Mouse (Mus musculus) liver (tissue): ENCODE results near the gene Alg10b.
"Not testable (repeated sequence)": the region's sequence is repeated elsewhere in the genome, so short reads cannot be mapped to it uniquely, and the experiment has no call there.

Experiments used
- DNase-seq: peaks from one replicate; pipeline ENCODE4 v3.0.0-alpha.2; 2020; ENCODE audit warnings: mixed read lengths

Alg10b gene

DNA sequence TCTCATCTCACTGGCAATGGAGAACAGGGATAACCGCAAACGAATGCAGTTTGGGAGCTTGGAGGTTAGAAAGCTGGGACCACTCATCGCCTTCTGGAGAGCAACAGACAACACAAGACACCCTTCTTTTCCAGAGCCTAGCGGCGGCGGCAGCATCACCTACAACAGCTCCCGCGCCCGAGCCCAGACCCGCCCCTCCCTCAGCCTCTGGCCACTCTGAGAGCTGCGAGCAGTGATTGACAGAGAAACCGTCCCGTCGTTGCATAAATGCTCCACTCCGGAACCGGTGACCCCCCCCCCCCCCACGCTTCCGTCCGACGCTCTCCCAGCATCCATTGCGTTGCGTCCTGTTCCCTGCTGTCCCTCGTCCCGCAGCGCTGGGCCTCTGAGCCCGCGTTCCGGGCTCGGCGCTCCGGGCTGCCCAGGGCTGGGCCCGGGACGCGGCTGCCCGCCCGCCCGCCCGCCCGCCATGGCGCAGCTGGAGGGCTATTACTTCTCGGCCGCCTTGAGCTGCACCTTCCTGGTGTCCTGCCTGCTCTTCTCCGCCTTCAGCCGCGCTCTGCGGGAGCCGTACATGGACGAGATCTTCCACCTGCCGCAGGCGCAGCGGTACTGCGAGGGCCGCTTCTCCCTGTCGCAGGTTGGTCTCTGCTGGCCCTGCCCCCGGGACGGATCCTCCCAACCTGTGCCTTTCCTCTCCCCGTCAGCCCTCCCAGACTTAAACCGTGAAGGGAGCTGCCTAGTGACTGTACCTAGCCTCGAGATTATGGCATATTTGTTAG is at the start of gene Alg10b:
Gene Alg10b, plus strand, starts transcription at position 343 of the 782 bp plus-strand sequence.
- peak; percentile 93 for DNase-seq

DNA sequence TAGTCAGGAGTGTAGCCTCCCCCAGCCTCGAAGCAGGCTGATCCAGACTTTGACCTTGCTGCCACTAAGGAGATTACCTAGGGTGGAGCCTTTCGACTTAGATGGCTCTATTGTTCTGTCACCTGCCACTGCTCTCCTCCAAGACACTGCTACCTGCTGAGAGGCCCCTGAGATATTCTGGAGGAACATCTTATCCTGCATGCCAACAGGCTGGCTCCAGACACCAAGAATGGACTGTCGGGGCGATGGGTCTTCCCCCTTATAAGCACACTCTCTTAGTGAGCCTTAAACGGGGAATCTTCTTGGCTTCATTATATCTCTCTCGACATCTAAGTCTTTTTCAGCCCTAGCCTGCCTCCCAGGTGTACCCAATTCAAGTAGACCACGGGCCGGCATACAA is 41.0 kb upstream of the Alg10b start:
- not testable (repeated sequence) for DNase-seq

DNA sequence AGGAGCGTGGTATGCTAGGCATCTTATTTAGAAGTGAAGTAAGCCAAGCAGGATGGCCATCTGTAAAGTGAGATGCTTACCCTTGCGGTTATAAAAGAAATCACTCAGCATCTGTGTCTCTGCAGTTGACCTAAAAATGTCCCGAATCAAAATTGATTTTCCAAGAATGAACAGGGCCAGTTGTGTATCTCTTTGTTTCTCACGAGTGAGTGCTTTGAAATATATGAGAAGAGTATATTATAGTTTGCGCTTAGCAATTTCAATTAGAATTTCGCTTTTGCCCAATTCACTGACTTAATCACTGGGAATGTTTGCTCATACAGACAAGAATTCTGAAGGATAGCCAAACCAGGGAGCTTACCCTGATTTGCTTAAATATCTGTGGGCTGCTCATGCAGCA is 40.6 kb upstream of the Alg10b start:
- no peak for DNase-seq

DNA sequence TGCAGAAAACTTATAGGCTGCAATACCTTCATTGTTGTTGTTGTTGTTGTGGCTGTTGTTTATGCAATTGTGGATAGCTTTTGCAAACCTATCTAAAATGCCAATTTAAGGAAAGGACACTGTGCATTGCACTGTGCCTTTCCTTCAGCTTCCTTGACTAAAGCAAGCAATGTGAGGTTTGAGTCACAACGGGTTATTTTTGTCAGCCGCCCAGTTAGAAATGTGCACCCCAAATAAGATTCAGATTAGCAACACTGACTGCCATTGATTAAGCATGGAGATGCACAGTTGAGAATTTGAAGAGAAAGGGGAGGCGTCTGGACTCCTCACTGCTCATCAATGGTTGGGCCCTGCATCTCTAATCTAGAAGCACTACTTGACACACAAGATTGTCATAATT is 39.4 kb upstream of the Alg10b start:
- no peak for DNase-seq

DNA sequence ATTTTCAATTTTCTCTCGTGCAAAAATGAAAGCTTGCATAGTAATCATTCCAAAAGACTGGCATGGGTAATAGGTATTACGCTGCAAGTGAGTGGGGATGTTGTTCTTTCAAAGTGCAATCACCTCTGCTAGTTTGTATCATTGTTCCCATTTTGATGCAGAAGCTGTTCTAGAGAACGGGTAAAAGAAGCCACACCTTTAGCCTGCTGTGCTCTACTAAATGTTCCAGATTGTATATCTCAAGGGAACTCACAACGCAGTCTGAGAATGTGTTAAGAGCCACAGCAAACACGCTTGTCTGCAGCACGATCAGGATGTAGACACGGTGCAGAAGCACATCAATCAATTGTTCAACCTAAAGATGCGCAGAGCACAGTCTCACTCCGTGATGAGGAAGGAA is 34.6 kb upstream of the Alg10b start:
- no peak for DNase-seq

DNA sequence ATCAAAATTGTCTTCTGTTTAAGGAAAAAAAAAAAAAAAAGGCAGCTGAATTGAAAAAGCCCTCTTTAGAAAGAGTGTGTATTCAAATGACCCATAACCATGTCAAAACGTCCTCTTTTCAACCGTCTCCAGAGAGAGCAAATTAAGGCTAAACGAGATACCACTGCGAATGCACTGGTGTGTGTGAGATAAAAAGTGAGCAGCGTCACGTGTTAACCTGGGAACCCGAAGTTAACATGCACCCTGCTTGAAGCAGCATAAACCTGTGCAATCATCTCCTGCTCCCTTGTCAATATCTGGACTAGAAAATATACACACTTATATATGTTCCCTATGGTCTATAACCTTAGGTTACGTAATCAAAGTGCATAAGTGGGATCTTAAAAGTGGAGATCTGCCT is 10.2 kb upstream of the Alg10b start:
- DNase-seq, result no peak

DNA sequence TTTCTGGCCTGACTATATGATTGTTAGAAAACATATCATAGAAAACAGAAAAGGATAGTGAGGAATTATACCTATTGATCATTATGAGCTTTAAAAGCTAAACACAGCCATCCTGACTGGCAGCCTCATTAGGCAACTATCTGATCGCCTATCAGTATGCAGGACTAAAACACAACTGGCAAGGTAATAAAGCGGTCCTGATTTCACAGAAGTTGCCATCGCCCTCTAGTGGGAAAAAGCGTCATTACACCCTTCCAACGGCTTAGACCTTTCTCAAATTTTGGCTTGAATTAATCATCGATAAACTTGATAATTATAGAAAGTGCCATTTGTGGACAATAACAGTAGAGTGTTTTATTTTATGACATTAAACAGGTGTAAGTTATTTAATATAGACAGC is 9.2 kb upstream of the Alg10b start:
- DNase-seq, result peak; percentile 32

DNA sequence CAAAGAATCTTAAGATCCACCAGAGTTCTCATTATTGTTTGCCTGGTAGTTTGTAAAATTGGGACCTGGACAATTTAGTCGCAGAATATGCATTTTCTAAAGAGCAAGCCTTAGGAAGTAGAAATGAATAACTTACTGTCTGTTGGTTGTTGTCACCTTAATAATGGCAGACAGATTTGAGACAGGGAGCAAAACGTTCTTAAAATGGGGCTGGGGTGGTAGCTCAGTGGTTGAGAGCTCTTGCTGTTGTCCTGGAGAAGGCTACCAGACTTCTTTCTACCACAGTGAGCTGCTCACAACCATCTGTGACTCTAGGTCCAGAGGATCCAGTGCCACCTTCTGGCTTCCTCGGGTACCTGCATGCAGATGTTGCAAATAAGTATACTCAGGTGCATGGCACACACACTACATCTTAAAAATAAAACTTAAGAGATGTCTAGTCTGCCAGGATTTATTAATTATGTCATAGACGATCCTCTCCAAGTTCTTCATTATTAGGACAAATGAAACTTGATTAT is 1.0 kb downstream of the Alg10b start:
- peak; percentile 72 for DNase-seq

DNA sequence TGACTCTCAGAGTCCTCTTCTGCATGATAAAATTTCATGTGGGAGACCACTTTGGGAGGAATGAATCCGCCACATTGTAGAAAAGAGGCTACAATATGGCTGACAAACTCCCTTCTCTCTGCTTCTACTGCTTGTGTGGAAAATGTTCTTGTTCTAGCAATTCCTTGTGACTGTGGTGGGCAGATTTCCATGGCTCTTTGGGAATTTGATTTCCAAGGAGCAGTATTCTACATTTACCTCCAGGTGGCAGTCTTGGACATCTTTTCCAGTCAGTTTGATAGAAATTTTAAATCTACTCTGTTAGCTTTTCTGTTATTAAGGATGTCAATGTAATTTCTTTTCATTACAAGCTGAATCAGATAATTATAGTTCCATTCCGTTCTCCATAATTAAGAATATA is 13.5 kb downstream of the Alg10b start:
- no peak for DNase-seq

DNA sequence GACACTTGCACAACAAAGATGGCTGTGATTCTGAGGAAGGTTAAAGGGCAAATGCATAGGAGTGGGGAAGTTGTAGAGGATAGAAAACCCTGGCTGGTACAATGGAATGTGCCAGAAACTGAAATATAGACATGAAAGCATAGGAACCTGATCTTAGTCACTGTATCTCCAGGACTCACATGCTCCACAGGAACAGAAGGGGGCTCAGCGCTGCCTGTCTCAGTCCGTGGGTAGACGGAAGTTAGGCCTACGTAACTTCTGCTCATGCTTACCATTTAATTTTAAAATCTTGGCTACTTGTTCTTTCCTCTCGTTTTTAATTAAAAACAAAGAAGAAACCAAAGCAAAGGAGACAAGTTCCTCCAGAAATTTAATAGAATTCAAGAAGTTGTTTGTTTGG is 20.0 kb downstream of the Alg10b start:
- DNase-seq, result no peak

DNA sequence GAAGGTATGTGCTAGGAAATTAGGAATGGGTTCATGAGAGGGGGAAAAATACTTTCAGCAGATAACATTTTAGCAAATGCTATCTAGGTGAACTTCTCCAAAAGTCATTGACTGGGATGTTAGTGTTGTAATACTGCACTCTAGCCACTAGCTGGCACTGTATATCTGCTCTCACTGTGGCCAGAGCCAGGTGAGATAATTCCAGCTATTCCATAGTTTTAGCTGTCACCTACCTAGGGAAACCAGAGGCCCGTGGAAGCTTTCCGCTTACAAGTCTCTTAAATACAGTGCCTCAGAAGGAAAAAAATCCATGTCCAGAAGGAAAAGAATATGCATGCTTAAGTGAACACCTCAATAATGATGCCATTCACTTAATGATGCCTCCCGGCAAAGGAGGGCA is 25.6 kb downstream of the Alg10b start:
- DNase-seq, result no peak

DNA sequence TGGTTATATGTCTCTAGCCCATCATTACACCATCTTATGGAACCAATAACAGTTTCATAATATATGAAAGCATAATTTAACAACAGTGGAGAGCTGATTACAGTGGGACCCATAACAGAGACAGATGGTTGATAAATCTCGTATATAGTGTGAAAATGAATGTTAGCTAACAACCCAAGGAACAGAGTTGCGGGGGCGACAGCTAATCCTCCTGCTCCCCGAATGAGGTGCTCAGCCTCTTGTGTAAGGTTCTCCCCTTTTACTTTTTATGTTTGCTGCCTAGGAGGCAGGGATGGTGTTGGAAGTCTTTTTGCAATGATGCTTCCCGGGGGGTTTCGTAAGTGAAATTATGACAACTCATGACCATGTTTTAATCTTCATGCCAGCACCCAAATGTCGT is 58.8 kb downstream of the Alg10b start:
- no peak for DNase-seq
